Mouse (Mus musculus): ENCODE data around the gene Kcnma1.

GRCm38 (mm10) chr14:24051821-24052220 lies 37.5 kb upstream of the Kcnma1 start:
- no peak for TF ChIP-seq CTCF (IDR thresholded peaks at IDR 0.05; ENCODE audit: insufficient read depth, low read depth, low read length)
- TF ChIP-seq POLR2A (IDR thresholded peaks at IDR 0.05; ENCODE audit: insufficient read depth, low read depth, low read length) = no peak

Data from olfactory bulb, adult 2 months (tissue).